Mouse (Mus musculus) midbrain, embryonic 16.5 days (tissue): ENCODE data around the gene Tspan9. TPM values are rescaled to one million over a fixed set of nuclear protein-coding genes. Genes with fewer than 3 reads are reported as not detected.
A peak's percentile ranks its signal among the peaks of the same experiment; 100 is the strongest.

Source experiments
- ATAC-seq: fragments of 200-750 bp; cut with Nextera tagmentation; 2 replicates; pipeline ENCODE4 v1.8.0; 2017; ENCODE audit warnings: moderate TSS enrichment
- H3K27ac ChIP-seq: fragments of 300-500 bp; sonication (generic); 2 replicates; pipeline ENCODE4 v1.5.1; 2014; ENCODE audit warnings: mild to moderate bottlenecking, low read length, mixed read lengths
- H3K27me3 ChIP-seq: fragments of 300-500 bp; sonication (generic); 2 replicates; pipeline ENCODE4 v1.6.1; 2014; ENCODE audit warnings: low read depth, low read length, mixed read lengths; ENCODE audit not compliant: control insufficient read depth, insufficient read depth
- H3K36me3 ChIP-seq: fragments of 300-500 bp; sonication (generic); 2 replicates; pipeline ENCODE4 v1.6.1; 2014; ENCODE audit warnings: mild to moderate bottlenecking, low read length, moderate library complexity, mixed read lengths; ENCODE audit not compliant: control insufficient read depth, insufficient read depth
- H3K4me1 ChIP-seq: fragments of 300-500 bp; sonication (generic); 2 replicates; pipeline ENCODE4 v1.6.1; 2014; ENCODE audit warnings: mild to moderate bottlenecking, low read length, mixed read lengths; ENCODE audit not compliant: control insufficient read depth, insufficient read depth
- H3K4me2 ChIP-seq: fragments of 300-500 bp; sonication (generic); 2 replicates; pipeline ENCODE4 v1.6.1; 2014; ENCODE audit warnings: mild to moderate bottlenecking, low read length, mixed read lengths
- H3K4me3 ChIP-seq: fragments of 300-500 bp; sonication (generic); 2 replicates; pipeline ENCODE4 v1.5.1; 2014; ENCODE audit warnings: low read depth, mild to moderate bottlenecking, low read length, moderate library complexity, mixed read lengths
- H3K9ac ChIP-seq: fragments of 300-500 bp; sonication (generic); 2 replicates; pipeline ENCODE4 v1.6.1; 2014; ENCODE audit warnings: low read depth, low read length, mixed read lengths
- H3K9me3 ChIP-seq: fragments of 300-500 bp; sonication (generic); replicated peaks from 2 replicates; pipeline ENCODE4 v1.6.1; 2014; ENCODE audit warnings: mild to moderate bottlenecking, low read length, mixed read lengths; ENCODE audit not compliant: control insufficient read depth, poor library complexity, severe bottlenecking
- WGBS: fragments of 180-500 bp; shearing (Covaris S2); extraction: QIAGEN DNeasy Blood & Tissue Kit; methylation state at CpG from one replicate; pipeline ENCODE4 v1.1.7; 2014; 5-methylcytosine and 5-hydroxymethylcytosine counted together
- polyA plus RNA-seq: library from polyadenylated mRNA; unstranded; fragments of >200 nt; fragmentation: Nextera tagmentation; extraction: Ambion mirVana; gene quantifications from 2 replicates; pipeline ENCODE4 v1.2.1, GENCODE M21; 2015

Gene Tspan9
- polyA plus RNA-seq, 1 experiment from 2014 or later: 46.3 TPM

DNA sequence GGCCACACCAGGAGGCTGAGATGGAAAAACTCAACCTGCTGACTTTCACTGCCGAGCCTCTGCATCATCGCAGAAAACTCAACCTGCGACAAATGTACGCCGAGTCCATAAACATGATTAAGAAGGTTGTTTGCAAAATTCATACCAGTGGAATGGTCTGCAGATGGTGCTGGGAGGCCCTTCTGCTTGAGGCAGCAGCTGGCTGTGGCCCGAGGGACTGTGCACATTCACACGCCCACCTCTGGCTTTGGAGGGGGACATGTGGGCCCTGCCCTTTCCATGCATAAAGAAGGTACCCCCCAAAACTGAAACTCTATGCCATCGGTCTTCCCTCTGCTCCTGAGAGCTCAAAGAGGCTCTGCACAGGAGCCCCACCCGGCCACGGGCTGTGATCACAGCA, 141.3 kb downstream of the Tspan9 start:
- no peak overlapping the region for H3K9ac ChIP-seq
- WGBS: 67% methylated on average over 10 of the region's 10 CpGs
- H3K36me3 ChIP-seq: no peaks in the 10 kb centered on the region
- H3K4me2 ChIP-seq: no peak overlapping the region
- ATAC-seq: no peak
- no peaks in the 10 kb centered on the region for H3K4me1 ChIP-seq
- no peaks in the 10 kb centered on the region for H3K27me3 ChIP-seq
- H3K9me3 ChIP-seq: no peaks in the 10 kb centered on the region
- no peak overlapping the region for H3K4me3 ChIP-seq
- H3K27ac ChIP-seq: no peak overlapping the region

DNA sequence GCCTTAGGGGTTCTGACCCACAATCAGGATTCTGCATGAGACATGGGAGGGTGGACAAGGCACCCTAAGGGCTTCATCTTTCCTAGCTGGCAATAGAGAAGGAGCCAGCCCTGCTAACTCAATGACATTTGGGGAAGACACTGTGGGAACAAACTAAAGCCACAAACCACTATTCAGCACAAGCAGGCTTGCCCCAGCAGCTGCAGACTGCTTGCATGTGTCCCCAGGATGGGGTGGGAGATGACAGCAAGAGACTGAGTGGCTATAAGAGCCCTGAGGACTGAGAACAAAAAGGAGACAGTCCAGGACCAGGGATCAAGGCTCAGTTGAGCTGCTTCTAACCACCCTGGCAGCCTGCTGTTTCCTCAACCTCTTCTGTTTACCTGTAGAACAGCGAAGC, 141.8 kb downstream of the Tspan9 start:
- ATAC-seq: no peak
- Histone ChIP-seq H3K27me3 (no peaks in the 10 kb centered on the region), H3K9me3 (no peaks in the 10 kb centered on the region), H3K4me2 (no peak overlapping the region), H3K4me3 (no peak overlapping the region), H3K4me1 (no peaks in the 10 kb centered on the region), H3K36me3 (no peaks in the 10 kb centered on the region), H3K9ac (no peak overlapping the region), H3K27ac (no peak overlapping the region)
- 41% methylated on average over 1 of the region's 1 CpGs for WGBS

DNA sequence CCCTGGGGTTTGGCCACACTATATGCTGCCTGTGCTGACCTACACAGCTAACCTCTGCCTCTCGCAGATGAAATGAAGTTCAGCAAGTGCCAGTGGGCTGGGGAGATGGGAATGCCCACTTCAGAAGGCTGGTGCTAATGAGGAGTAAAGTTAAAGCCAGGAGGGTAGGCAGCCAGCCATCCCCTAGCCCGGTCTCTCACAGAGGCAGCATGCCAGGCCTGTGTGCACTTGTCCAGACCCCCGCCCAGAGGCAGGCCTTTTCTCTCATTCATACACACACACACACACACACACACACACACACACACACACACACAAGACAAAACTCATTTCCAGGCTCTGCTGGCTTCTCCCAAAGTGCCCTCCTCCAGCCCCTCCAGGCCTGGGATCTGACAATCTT, 142.6 kb downstream of the Tspan9 start:
- Histone ChIP-seq H3K4me3 (no peak overlapping the region), H3K27ac (no peak overlapping the region), H3K4me2 (no peak overlapping the region), H3K36me3 (no peaks in the 10 kb centered on the region), H3K9me3 (no peaks in the 10 kb centered on the region), H3K27me3 (no peaks in the 10 kb centered on the region), H3K4me1 (no peaks in the 10 kb centered on the region), H3K9ac (no peak overlapping the region)
- ATAC-seq: peak; percentile 56; the same call in 1 of the 2 replicates
- WGBS: 66% methylated on average over 3 of the region's 3 CpGs

DNA sequence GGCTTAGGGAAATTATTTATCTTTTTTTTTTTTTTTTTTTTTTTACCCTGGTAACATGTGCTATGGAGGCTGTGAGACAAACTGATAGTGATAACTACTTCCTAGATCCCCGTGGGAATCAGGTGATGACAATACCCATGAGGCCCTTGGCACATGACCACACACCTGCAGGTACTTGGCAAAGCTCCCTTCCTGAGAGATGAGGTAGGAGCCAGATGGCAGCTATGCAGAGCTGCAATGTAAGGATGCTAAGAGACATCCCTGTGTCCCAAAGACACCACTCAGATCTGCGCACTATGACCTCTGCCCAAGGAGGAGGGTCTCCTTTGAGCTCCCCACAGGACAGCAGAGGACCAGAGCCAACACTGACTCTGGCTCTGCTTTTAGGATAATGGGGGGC, 144.3 kb downstream of the Tspan9 start:
- Histone ChIP-seq H3K36me3 (no peaks in the 10 kb centered on the region), H3K9me3 (no peaks in the 10 kb centered on the region), H3K27ac (no peak overlapping the region), H3K4me2 (no peak overlapping the region), H3K27me3 (no peaks in the 10 kb centered on the region), H3K9ac (no peak overlapping the region), H3K4me1 (no peaks in the 10 kb centered on the region), H3K4me3 (no peak overlapping the region)
- no peak for ATAC-seq
- 96% methylated on average over 2 of the region's 2 CpGs for WGBS

DNA sequence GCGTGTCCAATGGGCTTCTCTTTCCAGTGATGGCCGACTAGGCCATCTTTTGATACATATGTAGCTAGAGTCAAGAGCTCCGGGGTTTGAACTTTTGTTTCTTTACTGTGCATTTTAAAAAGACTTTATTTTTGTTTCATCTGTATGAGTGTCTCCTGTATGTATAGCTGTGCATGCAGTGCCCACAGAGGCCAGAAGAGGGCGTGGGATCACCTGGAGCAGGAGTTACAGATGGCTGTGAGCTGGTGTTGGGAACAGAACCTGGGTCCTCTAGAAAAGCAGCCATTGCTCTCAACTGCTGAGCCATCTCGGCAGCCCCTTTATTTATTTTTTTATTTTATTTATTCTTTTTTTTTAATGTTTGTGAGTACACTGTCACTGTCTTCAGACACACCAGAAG, 146.5 kb downstream of the Tspan9 start:
- no peaks in the 10 kb centered on the region for H3K36me3 ChIP-seq
- H3K27me3 ChIP-seq: no peaks in the 10 kb centered on the region
- H3K4me3 ChIP-seq: no peak overlapping the region
- H3K4me2 ChIP-seq: no peak overlapping the region
- H3K9me3 ChIP-seq: no peaks in the 10 kb centered on the region
- 78% methylated on average over 4 of the region's 5 CpGs for WGBS
- no peaks in the 10 kb centered on the region for H3K4me1 ChIP-seq
- H3K27ac ChIP-seq: no peak overlapping the region
- H3K9ac ChIP-seq: no peak overlapping the region
- ATAC-seq: no peak

DNA sequence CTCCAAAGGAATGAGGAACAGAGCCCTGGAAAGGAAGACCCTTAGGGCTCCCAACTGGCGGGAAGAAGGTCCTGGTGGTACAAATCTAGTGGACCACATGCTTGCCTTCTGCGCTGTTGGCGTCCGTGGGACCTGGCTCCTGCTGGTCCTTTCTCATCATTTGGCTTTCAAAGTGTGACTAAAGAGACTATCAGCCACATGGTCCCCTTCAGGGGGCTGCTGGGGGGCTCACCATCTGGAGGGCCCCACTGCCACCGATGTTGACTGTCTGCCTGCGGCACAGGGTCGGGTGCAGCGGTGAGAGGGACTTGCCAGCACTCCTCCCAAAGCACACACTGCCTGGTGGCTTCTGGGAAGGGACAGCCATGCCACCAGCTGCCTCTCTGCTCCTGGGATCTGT, 150.4 kb downstream of the Tspan9 start:
- no peaks in the 10 kb centered on the region for H3K27me3 ChIP-seq

DNA sequence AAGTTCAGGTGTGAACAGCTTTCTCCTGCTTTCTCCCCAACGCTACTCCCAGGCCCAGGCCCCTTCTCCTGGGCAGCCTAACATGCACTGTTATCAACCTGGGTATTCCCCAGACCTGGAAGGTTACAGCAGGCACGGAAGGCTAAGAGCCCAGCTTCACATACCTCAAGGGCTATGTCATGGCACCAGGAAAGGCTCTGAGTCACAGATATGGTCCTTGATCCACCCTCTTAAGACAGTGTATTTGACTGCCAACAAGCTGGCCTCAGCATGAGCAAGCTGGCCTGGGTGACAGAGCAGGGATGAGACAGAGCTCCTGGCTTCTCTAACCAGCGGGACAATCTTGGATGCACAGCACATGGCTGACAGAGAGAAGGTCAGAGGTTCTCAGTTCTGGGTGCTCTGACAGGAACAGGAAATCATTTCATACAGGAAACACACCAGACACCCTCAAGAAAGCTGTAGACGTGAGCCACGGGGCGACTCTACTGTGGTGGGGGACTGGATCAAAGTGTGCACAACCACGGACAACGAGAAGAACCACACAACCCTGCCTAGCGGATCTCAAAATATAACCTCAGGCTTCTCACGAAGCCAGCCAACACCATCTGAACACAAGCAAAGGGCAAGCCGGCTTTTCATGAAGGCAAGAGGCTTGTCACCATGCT, 151.8 kb downstream of the Tspan9 start:
- no peaks in the 10 kb centered on the region for H3K27me3 ChIP-seq
- H3K27ac ChIP-seq: no peak overlapping the region
- 94% methylated on average over 11 of the region's 11 CpGs for WGBS
- no peaks in the 10 kb centered on the region for H3K4me1 ChIP-seq
- H3K9ac ChIP-seq: no peak overlapping the region
- H3K4me3 ChIP-seq: no peak overlapping the region
- ATAC-seq: no peak
- H3K9me3 ChIP-seq: no peaks in the 10 kb centered on the region
- H3K36me3 ChIP-seq: no peaks in the 10 kb centered on the region
- no peak overlapping the region for H3K4me2 ChIP-seq

More for the DNA sequence above, 150.4 kb downstream of the Tspan9 start:
- Histone ChIP-seq H3K9ac (no peak overlapping the region), H3K4me3 (no peak overlapping the region), H3K4me2 (no peak overlapping the region), H3K4me1 (no peaks in the 10 kb centered on the region), H3K27ac (no peak overlapping the region), H3K9me3 (no peaks in the 10 kb centered on the region), H3K36me3 (no peaks in the 10 kb centered on the region)
- 85% methylated on average over 8 of the region's 8 CpGs for WGBS
- ATAC-seq: no peak

DNA sequence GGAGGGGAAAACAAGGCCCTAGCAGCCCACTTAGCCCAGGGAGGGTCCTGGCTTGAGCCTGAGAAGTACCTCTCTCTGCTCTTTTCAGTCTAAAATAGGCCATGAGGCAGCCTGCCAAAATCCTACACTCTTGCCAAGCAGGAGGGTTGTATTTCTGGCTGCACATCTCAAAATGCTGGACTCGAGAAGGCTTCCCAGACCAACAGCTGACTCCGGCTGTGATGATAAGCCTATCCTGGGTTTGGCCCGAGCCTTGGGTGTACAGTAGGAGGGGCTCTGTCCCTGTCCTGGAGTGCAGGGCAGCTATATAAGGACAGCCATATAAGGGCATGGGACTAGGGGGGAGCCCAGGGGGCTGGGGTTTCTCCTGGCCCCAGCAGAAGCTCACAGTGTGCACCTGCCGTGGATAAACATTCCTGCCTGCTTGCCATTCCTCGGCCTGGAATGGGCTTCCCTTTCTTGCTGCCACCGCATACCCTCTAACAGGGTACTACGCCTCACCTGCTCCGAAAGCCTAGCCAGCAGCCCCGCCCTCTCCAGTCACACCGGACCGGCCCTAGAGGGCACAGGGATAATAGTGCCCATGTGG, 153.7 kb downstream of the Tspan9 start:
- WGBS: 65% methylated on average over 11 of the region's 11 CpGs
- no peak overlapping the region for H3K4me2 ChIP-seq
- ATAC-seq: peak; percentile 64; the same call in 1 of the 2 replicates
- H3K36me3 ChIP-seq: no peaks in the 10 kb centered on the region
- H3K9me3 ChIP-seq: no peaks in the 10 kb centered on the region
- no peaks in the 10 kb centered on the region for H3K27me3 ChIP-seq
- H3K9ac ChIP-seq: no peak overlapping the region
- H3K4me3 ChIP-seq: no peak overlapping the region
- H3K4me1 ChIP-seq: no peaks in the 10 kb centered on the region
- H3K27ac ChIP-seq: 0 out of 2 replicates have a peak overlapping the region, but pooled peaks have one; percentile 26

DNA sequence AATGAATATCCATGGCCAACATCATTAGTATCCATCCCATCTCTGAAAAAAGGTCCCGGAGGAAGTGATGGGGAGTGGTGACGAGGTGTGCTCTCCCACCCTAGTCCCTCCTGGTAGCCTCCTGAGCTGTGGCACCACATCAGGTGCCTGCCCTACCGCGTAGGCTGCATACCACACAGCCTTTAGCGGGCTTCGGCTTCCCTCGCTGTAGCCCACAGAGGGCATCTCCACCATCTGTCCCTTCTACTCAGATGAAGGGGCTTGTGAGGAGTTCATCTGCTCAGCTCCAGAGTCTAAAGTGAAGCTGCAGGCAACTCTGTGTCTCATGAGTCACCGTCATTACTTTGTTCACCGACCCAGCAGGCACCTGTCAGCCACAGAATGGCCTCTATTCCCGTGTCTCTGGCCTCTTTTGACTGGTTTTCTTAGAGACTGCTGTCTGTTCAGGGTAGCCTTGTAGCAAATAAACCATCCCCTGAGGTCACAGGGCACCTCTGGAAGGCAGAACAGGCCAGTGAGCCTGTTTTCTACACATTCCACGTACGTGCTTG, 154.4 kb downstream of the Tspan9 start:
- H3K4me1 ChIP-seq: no peaks in the 10 kb centered on the region
- H3K9ac ChIP-seq: no peak overlapping the region
- H3K27ac ChIP-seq: no peak overlapping the region
- H3K4me2 ChIP-seq: no peak overlapping the region
- no peaks in the 10 kb centered on the region for H3K27me3 ChIP-seq
- 0 out of 2 replicates have a peak, but pooled peaks have one; percentile 9 for ATAC-seq
- no peaks in the 10 kb centered on the region for H3K9me3 ChIP-seq
- H3K4me3 ChIP-seq: no peak overlapping the region
- WGBS: 76% methylated on average over 12 of the region's 12 CpGs
- H3K36me3 ChIP-seq: no peaks in the 10 kb centered on the region
